Mouse (Mus musculus): ENCODE data around the gene Kcnma1. TPM values are rescaled to one million over a fixed set of nuclear protein-coding genes. Genes with fewer than 3 reads are reported as not detected.

Gene Kcnma1
- polyA plus RNA-seq, 1 experiment from 2014 or later, result 0.62 TPM

GRCm38 (mm10) chr14:23734200-23734599 is 280.1 kb downstream of the Kcnma1 start:
- Histone ChIP-seq H3K27me3 (replicated peaks; ENCODE audit: insufficient read depth, low read length) (no peaks in the 10 kb centered on the region), H3K36me3 (ENCODE audit: insufficient read depth, low read length) (no peaks in the 10 kb centered on the region), H3K4me1 (ENCODE audit: insufficient read depth, low read depth, low read length) (no peaks in the 10 kb centered on the region), H3K9ac (replicated peaks; ENCODE audit: low read depth) (no peak overlapping the region), H3K9me3 (ENCODE audit: low read length) (no peaks in the 10 kb centered on the region), H3K4me3 (ENCODE audit: low read depth, low read length) (no peak overlapping the region), H3K4me2 (replicated peaks; ENCODE audit: low read depth, low read length) (no peak overlapping the region), H3K27ac (ENCODE audit: low read length) (no peak overlapping the region)
- DNase-seq (ENCODE audit: low spot score) (no peak), ATAC-seq (no peak)
- TF ChIP-seq CTCF (IDR thresholded peaks at IDR 0.05) (no peak), EP300 (IDR thresholded peaks at IDR 0.05) (no peak)
- 91% methylated on average over 3 of the region's 3 CpGs for WGBS

GRCm38 (mm10) chr14:23729377-23729776 is 284.9 kb downstream of the Kcnma1 start:
- Histone ChIP-seq H3K4me3 (ENCODE audit: low read depth, low read length) (no peak overlapping the region), H3K4me1 (ENCODE audit: insufficient read depth, low read depth, low read length) (no peaks in the 10 kb centered on the region), H3K9me3 (ENCODE audit: low read length) (no peaks in the 10 kb centered on the region), H3K9ac (replicated peaks; ENCODE audit: low read depth) (no peak overlapping the region), H3K27me3 (replicated peaks; ENCODE audit: insufficient read depth, low read length) (no peaks in the 10 kb centered on the region), H3K4me2 (replicated peaks; ENCODE audit: low read depth, low read length) (no peak overlapping the region), H3K36me3 (ENCODE audit: insufficient read depth, low read length) (no peaks in the 10 kb centered on the region), H3K27ac (ENCODE audit: low read length) (no peak overlapping the region)
- no peak for ATAC-seq
- DNase-seq (ENCODE audit: low spot score), result no peak
- 49% methylated on average over 2 of the region's 2 CpGs for WGBS
- TF ChIP-seq EP300 (IDR thresholded peaks at IDR 0.05) (no peak), CTCF (IDR thresholded peaks at IDR 0.05) (no peak)

- Histone ChIP-seq H3K4me2 (replicated peaks; ENCODE audit: low read depth, low read length) (no peak overlapping the region), H3K9me3 (ENCODE audit: low read length) (no peaks in the 10 kb centered on the region), H3K27me3 (replicated peaks; ENCODE audit: insufficient read depth, low read length) (no peaks in the 10 kb centered on the region), H3K4me3 (ENCODE audit: low read depth, low read length) (no peak overlapping the region), H3K27ac (ENCODE audit: low read length) (no peak overlapping the region), H3K36me3 (ENCODE audit: insufficient read depth, low read length) (no peaks in the 10 kb centered on the region), H3K9ac (replicated peaks; ENCODE audit: low read depth) (no peak overlapping the region), H3K4me1 (ENCODE audit: insufficient read depth, low read depth, low read length) (no peaks in the 10 kb centered on the region)
- TF ChIP-seq EP300 (IDR thresholded peaks at IDR 0.05), result no peak
- no peak for TF ChIP-seq CTCF (IDR thresholded peaks at IDR 0.05)
- 69% methylated on average over 7 of the region's 7 CpGs for WGBS
- no peak for DNase-seq (ENCODE audit: low spot score)
- no peak for ATAC-seq
Measured at GRCm38 (mm10) chr14:23723701-23724430, 290.4 kb downstream of the Kcnma1 start.

- H3K4me2 ChIP-seq (replicated peaks; ENCODE audit: low read depth, low read length), result no peak overlapping the region
- WGBS, result 79% methylated on average over 3 of the region's 3 CpGs
- TF ChIP-seq CTCF (IDR thresholded peaks at IDR 0.05) (no peak), EP300 (IDR thresholded peaks at IDR 0.05) (no peak)
- no peak overlapping the region for H3K4me3 ChIP-seq (ENCODE audit: low read depth, low read length)
- H3K27ac ChIP-seq (ENCODE audit: low read length), result no peak overlapping the region
- no peak overlapping the region for H3K9ac ChIP-seq (replicated peaks; ENCODE audit: low read depth)
- no peaks in the 10 kb centered on the region for H3K9me3 ChIP-seq (ENCODE audit: low read length)
- H3K27me3 ChIP-seq (replicated peaks; ENCODE audit: insufficient read depth, low read length), result no peaks in the 10 kb centered on the region
- H3K36me3 ChIP-seq (ENCODE audit: insufficient read depth, low read length), result no peaks in the 10 kb centered on the region
- H3K4me1 ChIP-seq (ENCODE audit: insufficient read depth, low read depth, low read length), result no peaks in the 10 kb centered on the region
- DNase-seq (ENCODE audit: low spot score) (no peak), ATAC-seq (no peak)
Measured at GRCm38 (mm10) chr14:23719246-23719645, 295.0 kb downstream of the Kcnma1 start.

- TF ChIP-seq CTCF (IDR thresholded peaks at IDR 0.05) (no peak), EP300 (IDR thresholded peaks at IDR 0.05) (no peak)
Measured at GRCm38 (mm10) chr14:23718667-23719066, 295.6 kb downstream of the Kcnma1 start.

GRCm38 (mm10) chr14:23714396-23715131 is 299.7 kb downstream of the Kcnma1 start:
- no peaks in the 10 kb centered on the region for H3K27me3 ChIP-seq (replicated peaks; ENCODE audit: insufficient read depth, low read length)
- H3K9me3 ChIP-seq (ENCODE audit: low read length), result no peaks in the 10 kb centered on the region
- H3K4me1 ChIP-seq (ENCODE audit: insufficient read depth, low read depth, low read length), result no peaks in the 10 kb centered on the region
- H3K9ac ChIP-seq (replicated peaks; ENCODE audit: low read depth), result no peak overlapping the region
- ATAC-seq (no peak), DNase-seq (ENCODE audit: low spot score) (no peak)
- no peak overlapping the region for H3K4me2 ChIP-seq (replicated peaks; ENCODE audit: low read depth, low read length)
- 80% methylated on average over 7 of the region's 7 CpGs for WGBS
- no peak overlapping the region for H3K27ac ChIP-seq (ENCODE audit: low read length)
- H3K36me3 ChIP-seq (ENCODE audit: insufficient read depth, low read length), result no peaks in the 10 kb centered on the region
- no peak for TF ChIP-seq EP300 (IDR thresholded peaks at IDR 0.05)
- no peak for TF ChIP-seq CTCF (IDR thresholded peaks at IDR 0.05)
- no peak overlapping the region for H3K4me3 ChIP-seq (ENCODE audit: low read depth, low read length)

More at GRCm38 (mm10) chr14:23718667-23719066, 295.6 kb downstream of the Kcnma1 start:
- no peak overlapping the region for H3K4me2 ChIP-seq (replicated peaks; ENCODE audit: low read depth, low read length)
- H3K36me3 ChIP-seq (ENCODE audit: insufficient read depth, low read length), result no peaks in the 10 kb centered on the region
- no peaks in the 10 kb centered on the region for H3K4me1 ChIP-seq (ENCODE audit: insufficient read depth, low read depth, low read length)
- H3K9me3 ChIP-seq (ENCODE audit: low read length), result no peaks in the 10 kb centered on the region
- H3K4me3 ChIP-seq (ENCODE audit: low read depth, low read length), result no peak overlapping the region
- H3K27me3 ChIP-seq (replicated peaks; ENCODE audit: insufficient read depth, low read length), result no peaks in the 10 kb centered on the region
- H3K27ac ChIP-seq (ENCODE audit: low read length), result no peak overlapping the region
- 73% methylated on average over 6 of the region's 6 CpGs for WGBS
- no peak for ATAC-seq
- H3K9ac ChIP-seq (replicated peaks; ENCODE audit: low read depth), result no peak overlapping the region
- DNase-seq (ENCODE audit: low spot score), result no peak

All from lung, postnatal 0 days (tissue).